Mouse (Mus musculus) kidney, postnatal 25 days (tissue): ENCODE data around the gene Ifna7.
"Not testable (repeated sequence)": the region's sequence is repeated elsewhere in the genome, so short reads cannot be mapped to it uniquely, and the experiment has no call there.

Experiments used
- DNase-seq, 2 experiments: peaks; one replicate each; pipeline ENCODE4 v3.0.0; 2021; ENCODE audit warnings: mixed read lengths in 2 of 2

Gene Ifna7

DNA sequence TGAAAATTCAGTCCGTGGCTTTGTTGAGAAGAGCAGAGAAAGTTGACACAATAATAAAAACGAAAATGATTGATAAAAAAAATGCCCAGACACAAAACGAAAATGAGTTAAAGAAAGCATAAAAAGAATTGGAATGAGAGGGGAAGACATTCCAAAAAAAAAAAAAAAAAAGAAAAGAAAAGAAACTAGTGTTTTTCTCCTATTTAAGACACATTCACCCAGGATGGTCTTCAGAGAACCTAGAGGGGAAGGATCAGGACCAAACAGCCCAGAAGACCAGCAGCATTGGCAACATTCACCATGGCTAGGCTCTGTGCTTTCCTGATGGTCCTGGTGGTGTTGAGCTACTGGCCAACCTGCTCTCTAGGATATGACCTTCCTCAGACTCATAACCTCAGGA, at the start of gene Ifna7:
Gene Ifna7, plus strand, starts transcription at position 301 of the 400 bp plus-strand sequence.
- no peak for DNase-seq

DNA sequence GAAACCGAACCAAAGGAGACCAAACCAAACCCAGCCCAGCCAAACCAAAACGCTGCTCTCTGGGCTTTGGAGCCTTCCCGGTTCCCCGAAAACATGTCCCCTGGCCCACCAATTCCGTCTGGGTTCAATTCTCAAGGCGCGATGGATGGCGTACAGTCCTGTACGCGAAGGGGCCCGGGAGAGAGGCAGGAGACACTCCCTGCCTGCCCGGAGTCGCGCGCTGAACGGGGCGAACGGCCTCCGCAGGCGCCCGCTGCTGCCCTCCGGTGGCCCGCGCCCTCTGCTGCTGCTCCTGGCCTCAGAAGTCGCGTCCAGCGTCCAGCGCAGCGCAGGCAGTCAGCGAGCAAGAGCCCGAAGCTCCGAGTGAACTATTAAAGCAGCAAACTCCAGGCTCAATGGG, 42.5 kb upstream of the Ifna7 start, which contains the start of gene Gm13290:
Gene Gm13290, plus strand, starts transcription at position 301 of the 400 bp plus-strand sequence.
- DNase-seq = not testable (repeated sequence)

DNA sequence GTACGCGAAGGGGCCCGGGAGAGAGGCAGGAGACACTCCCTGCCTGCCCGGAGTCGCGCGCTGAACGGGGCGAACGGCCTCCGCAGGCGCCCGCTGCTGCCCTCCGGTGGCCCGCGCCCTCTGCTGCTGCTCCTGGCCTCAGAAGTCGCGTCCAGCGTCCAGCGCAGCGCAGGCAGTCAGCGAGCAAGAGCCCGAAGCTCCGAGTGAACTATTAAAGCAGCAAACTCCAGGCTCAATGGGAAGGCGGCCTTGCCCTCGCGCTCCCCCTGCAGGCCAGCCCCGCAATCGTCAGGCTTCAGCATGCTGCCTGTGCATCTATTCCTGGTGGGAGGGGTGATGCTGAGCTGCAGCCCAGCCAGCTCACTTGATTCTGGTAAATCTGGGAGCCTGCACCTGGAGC, 39.4 kb upstream of the Ifna7 start, which contains the start of gene Gm13289:
Gene Gm13289, plus strand, starts transcription at position 301 of the 400 bp plus-strand sequence.
- not testable (repeated sequence) for DNase-seq

DNA sequence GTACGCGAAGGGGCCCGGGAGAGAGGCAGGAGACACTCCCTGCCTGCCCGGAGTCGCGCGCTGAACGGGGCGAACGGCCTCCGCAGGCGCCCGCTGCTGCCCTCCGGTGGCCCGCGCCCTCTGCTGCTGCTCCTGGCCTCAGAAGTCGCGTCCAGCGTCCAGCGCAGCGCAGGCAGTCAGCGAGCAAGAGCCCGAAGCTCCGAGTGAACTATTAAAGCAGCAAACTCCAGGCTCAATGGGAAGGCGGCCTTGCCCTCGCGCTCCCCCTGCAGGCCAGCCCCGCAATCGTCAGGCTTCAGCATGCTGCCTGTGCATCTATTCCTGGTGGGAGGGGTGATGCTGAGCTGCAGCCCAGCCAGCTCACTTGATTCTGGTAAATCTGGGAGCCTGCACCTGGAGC, 36.5 kb upstream of the Ifna7 start, which contains the start of gene Gm13272:
Gene Gm13272, plus strand, starts transcription at position 301 of the 400 bp plus-strand sequence.
- not testable (repeated sequence) for DNase-seq

DNA sequence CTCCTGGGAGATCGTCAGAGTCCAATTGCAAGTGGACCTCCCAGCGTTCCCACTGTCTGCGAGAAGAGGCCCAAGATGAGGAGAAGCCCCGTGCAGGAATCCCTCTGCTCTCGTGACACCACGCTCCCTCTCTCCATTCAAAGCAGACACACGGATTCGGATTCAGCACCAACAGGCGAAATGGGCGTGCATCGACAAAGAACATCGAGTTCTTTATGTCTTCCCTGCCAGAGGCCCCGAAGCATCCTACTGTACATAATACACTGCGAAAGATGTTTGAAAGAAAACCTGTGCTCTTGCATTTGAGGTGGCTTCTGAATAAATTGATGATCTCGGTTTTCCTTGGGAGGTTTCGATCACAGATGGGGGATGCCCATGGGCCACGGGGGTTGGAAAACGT, 35.7 kb upstream of the Ifna7 start:
- DNase-seq = peak in 1 of 2 experiments; percentile 30

DNA sequence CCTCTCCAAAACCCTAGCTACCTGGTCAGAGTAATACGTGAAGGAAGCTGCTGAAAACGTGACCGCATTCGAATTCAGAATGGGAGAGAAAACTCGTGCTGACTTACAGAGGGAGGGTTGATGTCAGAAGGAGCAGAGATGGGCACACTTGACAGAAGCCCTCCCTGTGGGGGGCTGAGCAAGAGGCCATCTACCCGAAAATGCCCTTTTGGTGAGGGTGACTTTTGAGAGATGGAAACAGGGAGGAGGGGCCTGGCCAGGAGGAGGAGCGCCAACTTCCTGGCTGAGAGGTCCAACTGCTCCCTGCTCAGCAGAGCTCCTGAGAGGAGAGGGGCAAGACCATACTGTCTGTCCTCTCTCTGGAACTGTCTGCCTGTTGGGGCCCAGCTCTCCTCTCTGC, 34.2 kb upstream of the Ifna7 start, which contains the start of gene Ifnz:
Gene Ifnz, plus strand, starts transcription at position 301 of the 400 bp plus-strand sequence.
- DNase-seq = not testable (repeated sequence)

DNA sequence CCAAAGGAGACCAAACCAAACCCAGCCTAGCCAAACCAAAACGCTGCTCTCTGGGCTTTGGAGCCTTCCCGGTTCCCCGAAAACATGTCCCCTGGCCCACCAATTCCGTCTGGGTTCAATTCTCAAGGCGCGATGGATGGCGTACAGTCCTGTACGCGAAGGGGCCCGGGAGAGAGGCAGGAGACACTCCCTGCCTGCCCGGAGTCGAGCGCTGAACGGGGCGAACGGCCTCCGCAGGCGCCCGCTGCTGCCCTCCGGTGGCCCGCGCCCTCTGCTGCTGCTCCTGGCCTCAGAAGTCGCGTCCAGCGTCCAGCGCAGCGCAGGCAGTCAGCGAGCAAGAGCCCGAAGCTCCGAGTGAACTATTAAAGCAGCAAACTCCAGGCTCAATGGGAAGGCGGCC, 33.7 kb upstream of the Ifna7 start:
- peak in 1 of 2 experiments; percentile 45 for DNase-seq

DNA sequence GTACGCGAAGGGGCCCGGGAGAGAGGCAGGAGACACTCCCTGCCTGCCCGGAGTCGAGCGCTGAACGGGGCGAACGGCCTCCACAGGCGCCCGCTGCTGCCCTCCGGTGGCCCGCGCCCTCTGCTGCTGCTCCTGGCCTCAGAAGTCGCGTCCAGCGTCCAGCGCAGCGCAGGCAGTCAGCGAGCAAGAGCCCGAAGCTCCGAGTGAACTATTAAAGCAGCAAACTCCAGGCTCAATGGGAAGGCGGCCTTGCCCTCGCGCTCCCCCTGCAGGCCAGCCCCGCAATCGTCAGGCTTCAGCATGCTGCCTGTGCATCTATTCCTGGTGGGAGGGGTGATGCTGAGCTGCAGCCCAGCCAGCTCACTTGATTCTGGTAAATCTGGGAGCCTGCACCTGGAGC, 30.6 kb upstream of the Ifna7 start, which contains the start of gene Gm13276:
Gene Gm13276, plus strand, starts transcription at position 301 of the 400 bp plus-strand sequence.
- not testable (repeated sequence) for DNase-seq

DNA sequence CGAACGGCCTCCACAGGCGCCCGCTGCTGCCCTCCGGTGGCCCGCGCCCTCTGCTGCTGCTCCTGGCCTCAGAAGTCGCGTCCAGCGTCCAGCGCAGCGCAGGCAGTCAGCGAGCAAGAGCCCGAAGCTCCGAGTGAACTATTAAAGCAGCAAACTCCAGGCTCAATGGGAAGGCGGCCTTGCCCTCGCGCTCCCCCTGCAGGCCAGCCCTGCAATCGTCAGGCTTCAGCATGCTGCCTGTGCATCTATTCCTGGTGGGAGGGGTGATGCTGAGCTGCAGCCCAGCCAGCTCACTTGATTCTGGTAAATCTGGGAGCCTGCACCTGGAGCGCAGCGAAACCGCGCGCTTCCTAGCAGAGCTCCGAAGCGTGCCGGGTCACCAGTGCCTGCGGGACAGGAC, 27.6 kb upstream of the Ifna7 start, which contains the start of gene Gm13277:
Gene Gm13277, plus strand, starts transcription at position 231 of the 400 bp plus-strand sequence.
- peak; percentile 76 to 81 for DNase-seq

DNA sequence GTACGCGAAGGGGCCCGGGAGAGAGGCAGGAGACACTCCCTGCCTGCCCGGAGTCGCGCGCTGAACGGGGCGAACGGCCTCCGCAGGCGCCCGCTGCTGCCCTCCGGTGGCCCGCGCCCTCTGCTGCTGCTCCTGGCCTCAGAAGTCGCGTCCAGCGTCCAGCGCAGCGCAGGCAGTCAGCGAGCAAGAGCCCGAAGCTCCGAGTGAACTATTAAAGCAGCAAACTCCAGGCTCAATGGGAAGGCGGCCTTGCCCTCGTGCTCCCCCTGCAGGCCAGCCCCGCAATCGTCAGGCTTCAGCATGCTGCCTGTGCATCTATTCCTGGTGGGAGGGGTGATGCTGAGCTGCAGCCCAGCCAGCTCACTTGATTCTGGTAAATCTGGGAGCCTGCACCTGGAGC, 24.8 kb upstream of the Ifna7 start, which contains the start of gene Gm13278:
Gene Gm13278, plus strand, starts transcription at position 301 of the 400 bp plus-strand sequence.
- DNase-seq = not testable (repeated sequence)

DNA sequence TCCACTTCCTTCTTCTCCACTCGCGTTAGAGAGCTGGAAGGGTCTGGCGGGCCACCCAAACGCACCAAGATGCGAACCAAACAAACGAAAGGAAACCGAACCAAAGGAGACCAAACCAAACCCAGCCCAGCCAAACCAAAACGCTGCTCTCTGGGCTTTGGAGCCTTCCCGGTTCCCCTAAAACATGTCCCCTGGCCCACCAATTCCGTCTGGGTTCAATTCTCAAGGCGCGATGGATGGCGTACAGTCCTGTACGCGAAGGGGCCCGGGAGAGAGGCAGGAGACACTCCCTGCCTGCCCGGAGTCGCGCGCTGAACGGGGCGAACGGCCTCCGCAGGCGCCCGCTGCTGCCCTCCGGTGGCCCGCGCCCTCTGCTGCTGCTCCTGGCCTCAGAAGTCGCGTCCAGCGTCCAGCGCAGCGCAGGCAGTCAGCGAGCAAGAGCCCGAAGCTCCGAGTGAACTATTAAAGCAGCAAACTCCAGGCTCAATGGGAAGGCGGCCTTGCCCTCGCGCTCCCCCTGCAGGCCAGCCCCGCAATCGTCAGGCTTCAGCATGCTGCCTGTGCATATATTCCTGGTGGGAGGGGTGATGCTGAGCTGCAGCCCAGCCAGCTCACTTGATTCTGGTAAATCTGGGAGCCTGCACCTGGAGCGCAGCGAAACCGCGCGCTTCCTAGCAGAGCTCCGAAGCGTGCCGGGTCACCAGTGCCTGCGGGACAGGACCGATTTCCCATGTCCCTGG, 21.9 kb upstream of the Ifna7 start, which contains the start of gene Gm13275:
Gene Gm13275, plus strand, starts transcription at position 552 of the 740 bp plus-strand sequence.
- peak; percentile 10 to 48 for DNase-seq

DNA sequence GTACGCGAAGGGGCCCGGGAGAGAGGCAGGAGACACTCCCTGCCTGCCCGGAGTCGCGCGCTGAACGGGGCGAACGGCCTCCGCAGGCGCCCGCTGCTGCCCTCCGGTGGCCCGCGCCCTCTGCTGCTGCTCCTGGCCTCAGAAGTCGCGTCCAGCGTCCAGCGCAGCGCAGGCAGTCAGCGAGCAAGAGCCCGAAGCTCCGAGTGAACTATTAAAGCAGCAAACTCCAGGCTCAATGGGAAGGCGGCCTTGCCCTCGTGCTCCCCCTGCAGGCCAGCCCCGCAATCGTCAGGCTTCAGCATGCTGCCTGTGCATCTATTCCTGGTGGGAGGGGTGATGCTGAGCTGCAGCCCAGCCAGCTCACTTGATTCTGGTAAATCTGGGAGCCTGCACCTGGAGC, 18.9 kb upstream of the Ifna7 start, which contains the start of gene Gm13279:
Gene Gm13279, plus strand, starts transcription at position 301 of the 400 bp plus-strand sequence.
- not testable (repeated sequence) for DNase-seq

DNA sequence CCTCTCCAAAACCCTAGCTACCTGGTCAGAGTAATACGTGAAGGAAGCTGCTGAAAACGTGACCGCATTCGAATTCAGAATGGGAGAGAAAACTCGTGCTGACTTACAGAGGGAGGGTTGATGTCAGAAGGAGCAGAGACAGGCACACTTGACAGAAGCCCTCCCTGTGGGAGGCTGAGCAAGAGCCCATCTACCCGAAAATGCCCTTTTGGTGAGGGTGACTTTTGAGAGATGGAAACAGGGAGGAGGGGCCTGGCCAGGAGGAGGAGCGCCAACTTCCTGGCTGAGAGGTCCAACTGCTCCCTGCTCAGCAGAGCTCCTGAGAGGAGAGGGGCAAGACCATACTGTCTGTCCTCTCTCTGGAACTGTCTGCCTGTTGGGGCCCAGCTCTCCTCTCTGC, 16.7 kb upstream of the Ifna7 start, which contains the start of gene Gm13285:
Gene Gm13285, plus strand, starts transcription at position 301 of the 400 bp plus-strand sequence.
- not testable (repeated sequence) for DNase-seq

DNA sequence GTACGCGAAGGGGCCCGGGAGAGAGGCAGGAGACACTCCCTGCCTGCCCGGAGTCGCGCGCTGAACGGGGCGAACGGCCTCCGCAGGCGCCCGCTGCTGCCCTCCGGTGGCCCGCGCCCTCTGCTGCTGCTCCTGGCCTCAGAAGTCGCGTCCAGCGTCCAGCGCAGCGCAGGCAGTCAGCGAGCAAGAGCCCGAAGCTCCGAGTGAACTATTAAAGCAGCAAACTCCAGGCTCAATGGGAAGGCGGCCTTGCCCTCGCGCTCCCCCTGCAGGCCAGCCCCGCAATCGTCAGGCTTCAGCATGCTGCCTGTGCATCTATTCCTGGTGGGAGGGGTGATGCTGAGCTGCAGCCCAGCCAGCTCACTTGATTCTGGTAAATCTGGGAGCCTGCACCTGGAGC, 13.1 kb upstream of the Ifna7 start, which contains the start of gene Gm13287:
Gene Gm13287, plus strand, starts transcription at position 301 of the 400 bp plus-strand sequence.
- DNase-seq = not testable (repeated sequence)

DNA sequence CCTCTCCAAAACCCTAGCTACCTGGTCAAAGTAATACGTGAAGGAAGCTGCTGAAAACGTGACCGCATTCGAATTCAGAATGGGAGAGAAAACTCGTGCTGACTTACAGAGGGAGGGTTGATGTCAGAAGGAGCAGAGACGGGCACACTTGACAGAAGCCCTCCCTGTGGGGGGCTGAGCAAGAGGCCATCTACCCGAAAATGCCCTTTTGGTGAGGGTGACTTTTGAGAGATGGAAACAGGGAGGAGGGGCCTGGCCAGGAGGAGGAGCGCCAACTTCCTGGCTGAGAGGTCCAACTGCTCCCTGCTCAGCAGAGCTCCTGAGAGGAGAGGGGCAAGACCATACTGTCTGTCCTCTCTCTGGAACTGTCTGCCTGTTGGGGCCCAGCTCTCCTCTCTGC, 10.8 kb upstream of the Ifna7 start, which contains the start of gene Gm13288:
Gene Gm13288, plus strand, starts transcription at position 301 of the 400 bp plus-strand sequence.
- DNase-seq = not testable (repeated sequence)

DNA sequence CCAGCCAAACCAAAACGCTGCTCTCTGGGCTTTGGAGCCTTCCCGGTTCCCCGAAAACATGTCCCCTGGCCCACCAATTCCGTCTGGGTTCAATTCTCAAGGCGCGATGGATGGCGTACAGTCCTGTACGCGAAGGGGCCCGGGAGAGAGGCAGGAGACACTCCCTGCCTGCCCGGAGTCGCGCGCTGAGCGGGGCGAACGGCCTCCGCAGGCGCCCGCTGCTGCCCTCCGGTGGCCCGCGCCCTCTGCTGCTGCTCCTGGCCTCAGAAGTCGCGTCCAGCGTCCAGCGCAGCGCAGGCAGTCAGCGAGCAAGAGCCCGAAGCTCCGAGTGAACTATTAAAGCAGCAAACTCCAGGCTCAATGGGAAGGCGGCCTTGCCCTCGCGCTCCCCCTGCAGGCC, 10.3 kb upstream of the Ifna7 start:
- peak; percentile 20 to 58 for DNase-seq

DNA sequence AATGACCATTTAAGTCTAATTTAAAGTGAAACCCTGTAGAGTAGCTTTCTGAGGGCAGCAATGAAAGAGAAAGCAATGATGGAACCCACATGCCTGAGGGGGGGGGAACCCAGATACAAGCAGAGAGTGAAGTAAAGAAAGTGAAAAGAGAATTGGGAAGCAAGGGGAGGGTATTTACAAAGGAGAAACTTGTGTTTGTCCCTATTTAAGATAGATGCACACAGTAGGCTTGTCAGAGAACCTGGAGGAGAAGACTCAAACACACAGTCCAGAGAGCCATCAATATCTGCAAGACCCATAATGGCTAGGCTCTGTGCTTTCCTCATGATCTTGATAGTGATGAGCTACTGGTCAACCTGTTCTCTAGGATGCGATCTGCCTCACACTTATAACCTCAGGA, 3.6 kb downstream of the Ifna7 start, which contains the start of gene Ifna11:
Gene Ifna11, plus strand, starts transcription at position 301 of the 400 bp plus-strand sequence.
- DNase-seq = no peak

DNA sequence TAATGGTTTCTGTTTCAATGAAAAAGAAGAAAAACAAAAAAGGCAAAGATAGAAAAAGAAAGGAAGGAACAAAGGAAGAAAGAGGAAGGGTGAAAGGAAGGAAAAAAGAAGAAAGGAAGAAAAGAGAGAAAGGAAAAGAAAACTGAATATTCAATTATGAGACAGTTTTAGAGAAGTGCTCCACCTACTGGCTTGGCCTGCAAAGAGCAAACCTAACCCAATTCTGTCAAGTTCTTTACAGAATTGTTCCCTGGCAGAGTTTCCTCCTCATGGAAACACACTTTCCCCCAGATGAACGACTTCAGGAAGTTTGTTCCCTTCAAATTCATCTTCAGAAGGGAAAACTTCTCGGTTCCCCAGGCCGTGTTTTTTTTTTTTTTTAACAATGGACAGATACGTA, 7.0 kb downstream of the Ifna7 start:
- peak in 1 of 2 experiments; percentile 24 for DNase-seq

DNA sequence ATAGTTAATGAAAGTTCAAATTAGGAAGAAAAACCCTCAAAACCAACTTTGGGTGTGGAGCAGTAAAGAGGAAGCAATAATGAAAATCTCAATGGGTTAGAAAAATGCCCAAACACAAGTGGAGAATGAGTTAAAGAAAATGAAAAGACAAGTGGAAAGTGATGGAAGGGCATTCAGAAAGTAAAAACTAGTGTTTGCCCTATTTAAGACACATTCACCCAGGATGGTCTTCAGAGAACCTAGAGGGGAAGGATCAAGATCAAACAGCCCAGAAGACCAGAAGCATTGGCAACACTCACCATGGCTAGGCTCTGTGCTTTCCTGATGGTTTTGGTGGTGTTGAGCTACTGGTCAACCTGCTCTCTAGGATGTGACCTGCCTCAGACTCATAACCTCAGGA, 11.1 kb downstream of the Ifna7 start, which contains the start of gene Ifna6:
Gene Ifna6, plus strand, starts transcription at position 301 of the 400 bp plus-strand sequence.
- DNase-seq = not testable (repeated sequence)

DNA sequence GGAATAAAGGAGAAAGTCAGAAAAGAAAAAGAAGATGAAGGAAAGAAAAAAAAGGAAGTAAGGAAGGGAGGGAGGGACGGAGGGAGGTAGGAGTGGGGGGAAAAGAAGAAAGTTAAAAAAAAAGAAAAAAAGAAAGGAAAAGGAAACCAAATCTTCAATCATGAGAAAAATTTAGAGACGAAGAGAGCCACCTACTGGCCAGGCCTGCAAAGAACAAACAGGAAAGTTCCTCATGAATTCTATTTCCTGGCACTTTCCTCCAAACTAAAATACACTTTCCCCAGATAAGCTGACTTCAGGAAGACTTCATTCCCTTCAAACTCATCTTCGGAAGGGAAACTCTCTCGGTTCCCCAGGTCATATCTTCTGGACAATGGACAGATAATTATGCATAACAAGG, 14.5 kb downstream of the Ifna7 start:
- peak in 1 of 2 experiments; percentile 24 for DNase-seq

DNA sequence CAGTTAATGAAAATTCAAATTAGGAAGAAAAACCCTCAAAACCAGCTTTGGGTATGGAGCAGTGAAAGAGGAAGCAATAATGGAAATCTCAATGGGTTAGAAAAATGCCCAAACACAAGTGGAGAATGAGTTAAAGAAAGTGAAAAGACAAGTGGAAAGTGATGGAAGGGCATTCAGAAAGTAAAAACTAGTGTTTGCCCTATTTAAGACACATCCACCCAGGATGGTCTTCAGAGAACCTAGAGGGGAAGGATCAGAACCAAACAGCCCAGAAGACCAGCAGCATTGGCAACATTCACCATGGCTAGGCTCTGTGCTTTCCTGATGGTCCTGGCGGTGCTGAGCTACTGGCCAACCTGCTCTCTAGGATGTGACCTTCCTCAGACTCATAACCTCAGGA, 19.2 kb downstream of the Ifna7 start, which contains the start of gene Ifna5:
Gene Ifna5, plus strand, starts transcription at position 301 of the 400 bp plus-strand sequence.
- DNase-seq = not testable (repeated sequence)

DNA sequence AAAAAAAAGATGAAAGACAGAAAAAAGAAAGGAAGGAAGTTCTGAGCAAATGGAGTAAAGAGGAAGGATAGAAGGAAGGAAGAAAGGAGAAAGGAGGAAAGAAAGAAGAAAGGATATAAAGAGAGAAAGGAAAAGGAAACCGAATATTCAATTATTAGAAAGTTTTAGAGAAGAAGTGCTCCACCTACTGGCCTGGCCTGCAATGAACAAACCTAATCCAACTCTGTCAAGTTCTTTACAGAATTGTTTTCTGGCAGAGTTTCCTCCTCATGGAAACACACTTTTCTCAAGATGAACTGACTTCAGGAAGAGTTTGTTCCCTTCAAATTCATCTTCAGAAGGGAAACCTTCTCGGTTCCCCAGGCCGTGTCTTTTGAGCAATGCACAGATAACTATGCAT, 22.8 kb downstream of the Ifna7 start:
- DNase-seq = peak in 1 of 2 experiments; percentile 32

DNA sequence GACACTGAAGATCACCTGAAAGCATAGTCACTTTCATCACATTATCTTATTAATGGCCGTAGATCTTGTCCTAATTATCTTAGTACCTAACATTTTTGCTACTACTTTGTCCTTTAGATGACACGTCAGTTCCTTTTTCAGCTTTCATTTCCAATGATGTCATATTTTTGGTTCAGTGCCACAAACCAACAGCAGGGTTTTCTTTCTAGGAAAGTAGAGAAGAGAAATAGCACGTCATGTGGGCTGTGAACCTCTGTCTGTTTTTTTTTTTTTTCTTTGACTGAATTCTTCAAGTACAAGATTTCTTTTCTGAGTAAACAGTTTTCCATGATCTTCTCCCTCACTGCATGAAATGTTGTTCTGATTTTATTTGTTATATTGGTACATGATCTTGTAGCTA, 24.0 kb downstream of the Ifna7 start:
- no peak for DNase-seq
